Mouse (Mus musculus) brain, embryonic 14.5 days (tissue): ENCODE data around the gene Eya2. TPM values are rescaled to one million over a fixed set of nuclear protein-coding genes. Genes with fewer than 3 reads are reported as not detected.

Experiments
- DNase-seq: peaks from one replicate; pipeline ENCODE4 v3.0.0-alpha.2; 2011; ENCODE audit warnings: low read depth
- CTCF ChIP-seq: fragments of 200-500 bp; IDR thresholded peaks from 2 replicates; pipeline ENCODE4 v1.5.1; 2012; ENCODE audit warnings: inconsistent platforms, mild to moderate bottlenecking, moderate library complexity, borderline replicate concordance; ENCODE audit not compliant: insufficient read depth, insufficient read length; ENCODE audit errors: extremely low read depth
- POLR2A ChIP-seq: fragments of 200-500 bp; IDR thresholded peaks from 2 replicates; pipeline ENCODE4 v1.6.1; 2012; ENCODE audit warnings: mild to moderate bottlenecking, inconsistent platforms, borderline replicate concordance; ENCODE audit not compliant: poor library complexity, insufficient read depth, insufficient read length, severe bottlenecking; ENCODE audit errors: extremely low read depth
- polyA plus RNA-seq: library from polyadenylated mRNA; depleted of rRNA; stranded (reverse); fragments of >200 nt; gene quantifications from 2 replicates; pipeline ENCODE4 v1.2.3, GENCODE M21; 2012; rRNA removed

The Eya2 gene
- polyA plus RNA-seq, 1 experiment, result 12.3 TPM

DNA sequence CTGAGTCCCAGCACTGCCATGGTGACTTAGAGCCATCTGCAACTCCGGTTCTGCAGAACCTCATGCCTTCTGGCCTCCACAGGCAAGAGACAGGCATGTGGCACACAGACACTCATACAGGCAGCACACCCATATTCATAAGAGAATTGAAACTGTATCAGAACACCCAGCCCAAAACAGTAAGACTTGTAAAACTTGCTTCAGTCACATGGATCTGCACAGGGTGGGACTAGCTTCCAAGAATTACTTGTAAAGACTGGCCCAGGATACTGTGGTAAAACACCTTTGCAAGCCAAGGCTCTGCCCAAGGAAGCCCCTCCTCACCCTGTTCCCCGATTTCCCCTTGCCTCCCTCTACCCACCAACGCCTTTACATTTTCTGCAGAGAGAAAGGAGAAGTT lies 225.2 kb downstream of the Eya2 start:
- no peak for TF ChIP-seq POLR2A
- no peak for TF ChIP-seq CTCF
- DNase-seq, result no peak

DNA sequence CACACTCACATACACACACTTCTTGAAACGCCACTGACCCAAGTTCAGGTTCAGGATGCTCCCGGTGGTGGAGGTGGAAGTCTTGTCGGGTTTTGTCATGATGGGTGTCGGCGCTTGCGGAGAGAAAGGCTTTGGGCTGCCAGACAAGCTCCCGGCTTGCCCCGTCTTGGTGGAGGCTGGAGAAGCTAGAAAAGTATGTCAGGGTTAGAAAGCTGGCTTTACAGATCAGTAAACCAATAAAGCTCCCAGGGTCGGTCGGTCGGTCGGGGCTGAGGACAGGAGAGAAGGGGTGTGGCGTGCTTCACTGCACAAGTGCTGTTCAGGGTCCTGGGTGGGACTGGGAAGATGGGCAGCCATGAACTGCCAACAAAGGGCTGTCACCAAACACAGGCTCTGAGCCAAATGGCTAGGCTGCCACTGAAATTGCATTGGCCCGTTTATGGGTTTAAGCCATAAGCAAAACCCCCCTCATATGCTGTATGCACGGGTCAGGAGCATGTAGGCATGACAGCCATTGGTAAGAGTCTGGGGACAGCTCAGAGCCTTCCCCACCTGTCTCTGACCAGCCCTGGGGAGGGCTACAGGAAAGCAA lies 225.8 kb downstream of the Eya2 start:
- no peak for DNase-seq

More for the DNA sequence above, 225.8 kb downstream of the Eya2 start:
- TF ChIP-seq CTCF (no peak), POLR2A (no peak)

Other genes starting within 250 kb of the Eya2 start
- 6.5 and 7.2 TPM in 2 replicates for gene Zfp663, start 226.3 kb upstream of the Eya2 start, polyA plus RNA-seq
- gene Zfp334, start 206.8 kb upstream of the Eya2 start, polyA plus RNA-seq, result 15.2 and 19.2 TPM in 2 replicates
- gene Ocstamp, start 194.6 kb upstream of the Eya2 start, polyA plus RNA-seq, result not detected in 2 replicates
- 4.7 and 5.1 TPM in 2 replicates for gene Slc13a3, start 121.8 kb upstream of the Eya2 start, polyA plus RNA-seq
- 40.4 and 43.8 TPM in 2 replicates for gene Trp53rka, start 101.7 kb upstream of the Eya2 start, polyA plus RNA-seq
- gene Slc2a10, start 91.2 kb upstream of the Eya2 start, polyA plus RNA-seq, result 2.4 and 3.2 TPM in 2 replicates